Mouse (Mus musculus): ENCODE results near the gene Camsap3. TPM values are rescaled to one million over a fixed set of nuclear protein-coding genes. Genes with fewer than 3 reads are reported as not detected.
A peak's percentile ranks its signal among the peaks of the same experiment; 100 is the strongest.
"Not testable (repeated sequence)": the region's sequence is repeated elsewhere in the genome, so short reads cannot be mapped to it uniquely, and the experiment has no call there.

Camsap3 gene
- total RNA-seq, 2 experiments from 2014 or later, result 0.22 to 0.33 TPM

DNA sequence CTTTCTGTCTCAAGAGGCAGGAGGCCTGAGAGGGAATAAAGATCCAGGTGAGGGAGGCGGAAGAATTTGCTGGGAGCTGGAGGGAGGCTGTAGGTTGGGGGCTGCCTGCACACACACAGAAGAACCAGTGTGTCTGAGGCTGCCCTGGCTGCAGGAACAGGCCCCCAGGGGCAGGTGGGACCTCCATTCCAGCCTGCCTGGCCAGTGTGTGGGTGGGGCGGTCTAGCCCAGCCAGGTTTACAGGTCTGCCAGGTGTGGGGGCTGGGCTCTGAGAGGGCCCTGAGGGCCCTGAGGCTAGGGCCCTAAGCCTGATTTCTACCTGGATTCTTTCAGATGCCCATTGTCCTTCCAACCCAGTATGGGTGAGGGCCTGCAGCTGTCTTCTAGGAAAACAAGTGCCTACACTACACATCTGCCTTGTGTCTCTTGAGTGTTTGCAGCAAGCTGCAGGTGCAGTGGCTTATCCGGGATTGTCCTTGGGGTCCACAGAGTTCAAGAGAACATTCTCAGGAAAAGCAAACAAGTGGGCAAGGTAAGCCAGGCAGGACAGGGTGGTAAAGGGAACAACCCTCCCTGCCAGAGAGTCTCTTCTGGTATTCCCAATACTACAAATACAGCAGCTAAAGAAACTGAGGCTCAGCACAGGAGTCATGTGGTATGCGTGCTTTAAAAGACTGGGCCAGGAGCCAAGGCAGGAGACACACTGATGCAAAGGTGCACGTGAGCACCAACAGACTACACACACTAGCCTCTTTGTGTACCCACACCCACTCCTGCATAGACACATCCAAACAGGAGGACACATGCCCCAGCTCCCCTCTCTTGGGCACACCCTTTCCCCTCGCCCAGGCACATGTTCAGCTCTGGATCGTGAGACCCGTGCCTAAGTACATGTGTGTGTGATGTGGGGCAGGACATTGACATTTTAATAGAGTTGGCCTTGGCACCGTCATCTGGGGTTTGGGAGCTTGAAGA, 7.4 kb upstream of the Camsap3 start:
- no peak for DNase-seq
- Histone ChIP-seq H3K27ac (no peak overlapping the region), H3K4me3 (no peak overlapping the region)
- no peak for TF ChIP-seq CTCF (IDR thresholded peaks at IDR 0.05)
- intact Hi-C loops (cut with DNase I), result no loop called here

- DNase-seq; intact Hi-C loops (cut with DNase I); H3K4me3 ChIP-seq: not testable (repeated sequence)
Measured at GRCm38 (mm10) chr8:3581961-3582360, 5.1 kb upstream of the Camsap3 start.

GRCm38 (mm10) chr8:3586452-3586851, 641 bp upstream of the Camsap3 start:
- intact Hi-C loops (cut with DNase I), result no loop called here
- no peak overlapping the region for H3K27ac ChIP-seq
- no peak for TF ChIP-seq CTCF (IDR thresholded peaks at IDR 0.05)
- no peak for DNase-seq
- no peak overlapping the region for H3K4me3 ChIP-seq

More at GRCm38 (mm10) chr8:3581961-3582360, 5.1 kb upstream of the Camsap3 start:
- H3K27ac ChIP-seq, result not testable (repeated sequence)

DNA sequence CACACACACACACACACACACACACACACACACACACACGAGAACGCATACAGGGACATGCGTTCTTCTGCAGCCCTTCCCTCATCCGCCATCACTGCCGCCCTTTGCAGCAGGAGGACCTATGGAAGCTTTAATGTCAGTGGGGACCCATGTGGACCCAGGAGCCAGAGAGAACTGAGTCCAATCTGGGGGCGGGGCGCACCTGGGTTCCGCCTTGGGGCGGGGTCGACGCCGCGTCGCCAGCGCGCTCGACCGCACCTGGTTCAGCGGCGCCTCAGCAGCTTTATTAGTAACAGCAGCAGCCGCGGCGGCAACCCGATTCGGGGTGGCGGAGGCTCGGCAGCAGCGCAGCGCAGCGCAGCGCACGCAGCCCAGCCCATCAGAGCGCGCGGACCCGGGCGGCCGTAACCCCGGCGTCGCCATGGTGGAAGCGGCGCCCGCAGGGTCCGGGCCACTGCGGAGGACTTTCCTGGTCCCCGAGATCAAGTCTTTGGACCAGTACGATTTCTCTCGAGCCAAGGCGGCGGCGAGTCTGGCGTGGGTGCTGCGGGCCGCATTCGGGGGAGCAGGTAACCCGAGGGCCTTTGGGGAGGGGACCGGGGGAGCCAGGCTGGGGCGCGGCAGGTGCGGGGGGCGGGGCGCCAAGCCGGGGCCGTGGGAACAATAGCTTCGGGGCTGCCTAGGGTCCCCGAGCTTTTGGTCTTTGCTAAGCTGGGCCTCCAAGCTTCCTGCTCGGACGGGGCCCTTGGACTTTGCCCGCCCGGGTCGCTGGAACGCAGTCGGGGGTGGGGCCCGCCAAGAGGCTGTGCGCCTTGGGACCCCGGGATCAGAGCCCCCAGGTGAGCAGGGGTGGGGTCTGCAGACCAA, 531 bp downstream of the Camsap3 start:
- intact Hi-C loops (cut with DNase I), result no loop called here
- Histone ChIP-seq H3K27ac (no peak overlapping the region), H3K4me3 (peak overlapping the region; percentile 76)
- TF ChIP-seq CTCF (IDR thresholded peaks at IDR 0.05), result no peak
- no peak for DNase-seq

DNA sequence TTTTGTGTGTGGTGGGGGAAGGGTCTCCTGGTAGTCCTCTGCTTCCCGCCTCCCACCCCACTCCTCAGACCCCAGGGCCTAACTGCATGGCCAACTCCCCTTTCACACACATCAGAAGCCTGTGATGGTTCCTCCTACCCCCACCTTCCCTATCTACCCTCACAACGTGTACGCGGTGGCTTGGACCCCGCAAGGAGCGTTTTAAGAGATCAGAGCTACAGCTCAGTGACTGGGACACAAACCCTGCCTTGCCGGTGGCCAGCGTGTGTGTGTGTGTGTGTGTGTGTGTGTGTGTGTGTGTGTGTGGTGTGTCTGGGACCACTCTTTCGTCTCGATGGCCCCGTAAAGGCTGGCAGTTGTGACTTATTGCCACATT, 1.2 kb downstream of the Camsap3 start:
- H3K27ac ChIP-seq, result no peak overlapping the region
- no peak for DNase-seq
- no peak for TF ChIP-seq CTCF (IDR thresholded peaks at IDR 0.05)

GRCm38 (mm10) chr8:3593470-3593869, 6.4 kb downstream of the Camsap3 start:
- no peak for TF ChIP-seq CTCF (IDR thresholded peaks at IDR 0.05)
- Histone ChIP-seq H3K27ac (no peak overlapping the region), H3K4me3 (no peak overlapping the region)
- intact Hi-C loops (cut with DNase I), result no loop called here
- DNase-seq, result no peak

More for the DNA sequence above, 1.2 kb downstream of the Camsap3 start:
- intact Hi-C loops (cut with DNase I), result no loop called here
- H3K4me3 ChIP-seq, result peak overlapping the region; percentile 76

DNA sequence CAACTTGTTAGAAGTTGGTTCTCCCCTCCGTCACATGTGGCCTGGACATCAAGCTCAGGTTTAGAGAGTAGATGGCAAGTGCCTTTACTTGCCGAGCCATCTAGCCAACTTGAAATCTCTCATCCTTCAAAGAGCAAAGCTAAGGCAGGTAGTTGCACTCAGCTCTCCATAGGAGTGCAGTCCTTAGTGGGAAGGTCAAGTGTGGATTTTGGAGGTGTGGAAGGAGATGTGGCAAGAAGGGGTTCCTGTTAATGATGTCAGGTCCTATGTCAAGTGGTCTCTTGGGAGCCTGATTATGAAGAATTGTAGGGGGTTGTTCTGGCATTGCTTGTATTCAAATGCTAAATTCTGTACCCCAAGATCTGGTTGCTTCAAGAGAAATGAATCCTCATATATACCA, 7.4 kb downstream of the Camsap3 start:
- H3K27ac ChIP-seq, result no peak overlapping the region
- intact Hi-C loops (cut with DNase I), result no loop called here
- H3K4me3 ChIP-seq, result no peak overlapping the region
- no peak for DNase-seq
- no peak for TF ChIP-seq CTCF (IDR thresholded peaks at IDR 0.05)

- no peak overlapping the region for H3K27ac ChIP-seq
- no peak for TF ChIP-seq CTCF (IDR thresholded peaks at IDR 0.05)
- intact Hi-C loops (cut with DNase I), result no loop called here
Measured at GRCm38 (mm10) chr8:3598054-3598453, 11.0 kb downstream of the Camsap3 start.

GRCm38 (mm10) chr8:3599219-3599618, 12.1 kb downstream of the Camsap3 start:
- TF ChIP-seq CTCF (IDR thresholded peaks at IDR 0.05), result no peak
- no peak overlapping the region for H3K27ac ChIP-seq
- intact Hi-C loops (cut with DNase I), result no loop called here
- no peak for DNase-seq
- H3K4me3 ChIP-seq, result no peak overlapping the region

More at GRCm38 (mm10) chr8:3598054-3598453, 11.0 kb downstream of the Camsap3 start:
- H3K4me3 ChIP-seq, result no peak overlapping the region
- no peak for DNase-seq

DNA sequence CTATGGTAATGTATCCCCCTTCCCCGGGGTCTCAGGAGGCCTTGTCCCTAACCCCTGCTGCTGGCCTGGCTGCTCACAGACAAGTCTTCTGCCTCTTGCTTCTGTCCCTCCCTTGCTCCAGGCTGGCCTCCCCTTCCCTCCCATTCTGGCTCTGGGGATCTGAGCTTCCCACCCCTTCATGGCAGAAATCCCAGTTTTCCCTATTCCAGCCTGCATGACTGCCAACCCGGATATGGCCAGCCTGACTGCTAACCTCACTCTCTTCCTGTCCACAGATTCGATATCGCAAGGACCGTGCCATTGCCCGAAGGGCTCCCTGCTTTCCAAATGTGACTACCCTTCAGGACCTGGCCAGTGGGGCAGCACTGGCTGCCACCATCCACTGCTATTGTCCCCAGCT, 13.3 kb downstream of the Camsap3 start:
- intact Hi-C loops (cut with DNase I), result no loop called here
- TF ChIP-seq CTCF (IDR thresholded peaks at IDR 0.05), result no peak
- Histone ChIP-seq H3K4me3 (peak overlapping the region; percentile 58), H3K27ac (peak overlapping the region; percentile 51; the same call in 1 of the 2 replicates)
- DNase-seq, result peak; percentile 60

GRCm38 (mm10) chr8:3603439-3603838, 16.3 kb downstream of the Camsap3 start:
- no peak for TF ChIP-seq CTCF (IDR thresholded peaks at IDR 0.05)
- no peak overlapping the region for H3K4me3 ChIP-seq
- intact Hi-C loops (cut with DNase I), result no loop called here
- no peak for DNase-seq
- no peak overlapping the region for H3K27ac ChIP-seq

DNA sequence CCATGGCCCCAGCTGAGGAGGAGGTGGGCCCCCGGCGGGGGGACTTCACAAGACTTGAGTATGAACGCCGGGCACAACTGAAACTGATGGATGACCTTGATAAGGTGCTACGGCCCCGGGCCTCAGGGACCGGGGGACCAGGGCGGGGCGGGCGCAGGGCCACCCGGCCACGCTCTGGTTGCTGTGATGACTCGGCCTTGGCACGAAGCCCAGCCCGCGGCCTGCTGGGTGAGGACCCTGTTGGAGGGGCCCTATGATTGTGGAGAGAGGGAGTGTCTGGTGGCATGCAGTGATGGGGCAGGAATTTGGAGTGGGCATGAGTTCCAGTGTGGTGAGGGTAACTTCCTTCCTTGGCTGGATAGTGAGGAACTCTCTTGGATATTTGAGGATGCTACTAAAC, 19.5 kb downstream of the Camsap3 start:
- no peak for TF ChIP-seq CTCF (IDR thresholded peaks at IDR 0.05)
- DNase-seq, result no peak
- H3K4me3 ChIP-seq, result no peak overlapping the region
- intact Hi-C loops (cut with DNase I), result no loop called here
- no peak overlapping the region for H3K27ac ChIP-seq

DNA sequence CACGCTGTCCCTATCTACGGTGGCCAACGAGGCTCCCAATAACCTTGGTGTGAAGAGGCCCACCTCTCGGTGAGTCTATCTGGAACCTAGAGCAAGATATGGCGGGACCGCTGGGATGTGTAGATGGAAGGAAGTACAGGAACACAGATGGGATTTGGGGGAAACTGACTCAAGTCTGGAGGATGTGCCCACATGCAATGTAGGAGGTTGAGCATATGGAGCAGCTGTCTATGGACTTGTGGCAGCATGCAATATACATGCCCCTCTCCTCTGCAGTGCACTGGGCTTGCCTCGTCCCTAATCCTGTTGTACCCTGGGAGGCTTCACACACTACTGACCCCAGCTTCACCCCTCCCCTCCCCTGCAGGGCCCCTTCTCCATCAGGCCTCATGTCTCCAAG, 20.7 kb downstream of the Camsap3 start:
- Histone ChIP-seq H3K27ac (no peak overlapping the region), H3K4me3 (no peak overlapping the region)
- intact Hi-C loops (cut with DNase I), result no loop called here
- no peak for DNase-seq
- TF ChIP-seq CTCF (IDR thresholded peaks at IDR 0.05), result no peak

Measured in gastrocnemius, adult 2 months (tissue).